Mouse (Mus musculus): ENCODE results near the gene Shc4.

The Shc4 gene

GRCm38 (mm10) chr2:125630010-125630409 is 93.9 kb downstream of the Shc4 start:
- DNase-seq (ENCODE audit: low read depth), result no peak

- DNase-seq (ENCODE audit: low read depth), result no peak
Measured at GRCm38 (mm10) chr2:125628487-125628886, 95.5 kb downstream of the Shc4 start.

GRCm38 (mm10) chr2:125626536-125626935 is 97.4 kb downstream of the Shc4 start:
- DNase-seq (ENCODE audit: low read depth), result no peak

- DNase-seq (ENCODE audit: low read depth), result peak; percentile 92
Measured at GRCm38 (mm10) chr2:125624837-125625351, 99.1 kb downstream of the Shc4 start, which contains the start of gene Cep152. TSS of gene Cep152 (minus strand) at chr2:125625113.

GRCm38 (mm10) chr2:125624127-125624685 is 99.7 kb downstream of the Shc4 start:
- no peak for DNase-seq (ENCODE audit: low read depth)

- DNase-seq (ENCODE audit: low read depth), result no peak
Measured at GRCm38 (mm10) chr2:125623211-125623610, 100.7 kb downstream of the Shc4 start.

GRCm38 (mm10) chr2:125620213-125620907 is 103.6 kb downstream of the Shc4 start:
- DNase-seq (ENCODE audit: low read depth), result no peak

GRCm38 (mm10) chr2:125615858-125616424 is 108.0 kb downstream of the Shc4 start:
- no peak for DNase-seq (ENCODE audit: low read depth)

- DNase-seq (ENCODE audit: low read depth), result no peak
Measured at GRCm38 (mm10) chr2:125615440-125615839, 108.5 kb downstream of the Shc4 start.

GRCm38 (mm10) chr2:125606220-125606845 is 117.6 kb downstream of the Shc4 start:
- DNase-seq (ENCODE audit: low read depth), result no peak

GRCm38 (mm10) chr2:125604646-125605045 is 119.3 kb downstream of the Shc4 start:
- no peak for DNase-seq (ENCODE audit: low read depth)

- DNase-seq (ENCODE audit: low read depth), result no peak
Measured at GRCm38 (mm10) chr2:125602970-125603369, 121.0 kb downstream of the Shc4 start.

GRCm38 (mm10) chr2:125598958-125599357 is 125.0 kb downstream of the Shc4 start:
- DNase-seq (ENCODE audit: low read depth), result no peak

GRCm38 (mm10) chr2:125598251-125598650 is 125.7 kb downstream of the Shc4 start:
- DNase-seq (ENCODE audit: low read depth), result no peak

- DNase-seq (ENCODE audit: low read depth), result no peak
Measured at GRCm38 (mm10) chr2:125594786-125595185, 129.2 kb downstream of the Shc4 start.

- no peak for DNase-seq (ENCODE audit: low read depth)
Measured at GRCm38 (mm10) chr2:125594072-125594471, 129.9 kb downstream of the Shc4 start.

- DNase-seq (ENCODE audit: low read depth), result no peak
Measured at GRCm38 (mm10) chr2:125591895-125592294, 132.1 kb downstream of the Shc4 start.

GRCm38 (mm10) chr2:125589287-125589686 is 134.7 kb downstream of the Shc4 start:
- peak; percentile 9 for DNase-seq (ENCODE audit: low read depth)

- DNase-seq (ENCODE audit: low read depth), result no peak
Measured at GRCm38 (mm10) chr2:125581081-125581480, 142.9 kb downstream of the Shc4 start.

- no peak for DNase-seq (ENCODE audit: low read depth)
Measured at GRCm38 (mm10) chr2:125577670-125578069, 146.3 kb downstream of the Shc4 start.

All from c-Kit-positive CD71-negative TER-119-negative erythroid progenitor cells, embryonic 14.5 days (primary cell).